Mouse (Mus musculus) CH12.LX (cell line): ENCODE measurements around the gene Grip1. TPM values are rescaled to one million over a fixed set of nuclear protein-coding genes. Genes with fewer than 3 reads are reported as not detected.

Source experiments
- DNase-seq: peaks from one replicate; pipeline ENCODE4 v3.0.0-alpha.2; 2013; ENCODE audit errors: extremely low read depth
- H3K27ac ChIP-seq: 2 replicates; pipeline ENCODE4 v1.5.1; 2012; ENCODE audit warnings: low read depth, mild to moderate bottlenecking, control low read depth, moderate library complexity; ENCODE audit not compliant: insufficient read depth
- H3K27me3 ChIP-seq: replicated peaks from 2 replicates; pipeline ENCODE3; 2012; ENCODE audit warnings: inconsistent platforms
- H3K36me3 ChIP-seq, 2 experiments: replicated peaks in 1 of 2; 2 replicates each; pipeline versions ENCODE3 to v1.6.1; 2012; ENCODE audit warnings: inconsistent platforms in 1 of 2, low read length in 1 of 2, mild to moderate bottlenecking in 1 of 2, mixed read lengths in 1 of 2, moderate library complexity in 1 of 2; ENCODE audit not compliant: control insufficient read depth in 1 of 2, insufficient read depth in 1 of 2
- H3K4me1 ChIP-seq, 2 experiments: 2 replicates each; pipeline ENCODE4 v1.6.1; 2012; ENCODE audit warnings: inconsistent platforms in 1 of 2, moderate library complexity in 1 of 2; ENCODE audit not compliant: insufficient read depth in 2 of 2, control insufficient read depth in 1 of 2
- H3K4me2 ChIP-seq: 2 replicates; pipeline ENCODE4 v1.6.1; 2012; ENCODE audit warnings: low read depth, mild to moderate bottlenecking, control low read depth; ENCODE audit not compliant: poor library complexity, insufficient read depth, severe bottlenecking
- H3K4me3 ChIP-seq, 3 experiments: fragments of 150-350 bp in 1 of 3; sonication (generic) in 1 of 3; replicated peaks in 1 of 3; 2 replicates each; pipeline versions ENCODE3 to v1.5.1; 2011 to 2012; ENCODE audit warnings: low read depth in 2 of 3, low read length in 2 of 3, mild to moderate bottlenecking in 2 of 3, moderate library complexity in 2 of 3, control low read depth in 1 of 3, improper control_type of control experiment in 1 of 3, inconsistent platforms in 1 of 3, mixed read lengths in 1 of 3; ENCODE audit not compliant: poor library complexity in 1 of 3
- H3K79me2 ChIP-seq: replicated peaks from 2 replicates; pipeline ENCODE4 v1.6.1; 2012; ENCODE audit warnings: mild to moderate bottlenecking, moderate library complexity; ENCODE audit not compliant: control insufficient read depth, poor library complexity, insufficient read depth, severe bottlenecking; ENCODE audit errors: extremely low read depth
- H3K9ac ChIP-seq: 2 replicates; pipeline ENCODE4 v1.6.1; 2012; ENCODE audit warnings: low read depth, mild to moderate bottlenecking, control low read depth, moderate library complexity; ENCODE audit not compliant: insufficient read depth
- H3K9me3 ChIP-seq: replicated peaks from 2 replicates; pipeline ENCODE3; 2012; ENCODE audit warnings: low read length, inconsistent platforms, mixed read lengths
- BHLHE40 ChIP-seq: IDR thresholded peaks from 2 replicates; pipeline ENCODE4 v1.6.1; 2011; ENCODE audit warnings: mild to moderate bottlenecking, low read depth, low read length, improper control_type of control experiment
- CHD1 ChIP-seq: IDR thresholded peaks from 2 replicates; pipeline ENCODE4 v1.6.1; 2012; ENCODE audit warnings: low read depth, low read length, improper control_type of control experiment, inconsistent platforms
- CHD2 ChIP-seq: IDR thresholded peaks from 2 replicates; pipeline ENCODE4 v1.6.1; 2011; ENCODE audit warnings: low read length, improper control_type of control experiment
- ELF1 ChIP-seq: IDR thresholded peaks from 2 replicates; pipeline ENCODE4 v1.6.1; 2014; ENCODE audit warnings: low read depth, mild to moderate bottlenecking, inconsistent platforms, low read length, improper control_type of control experiment
- EP300 ChIP-seq: IDR thresholded peaks from 2 replicates; pipeline ENCODE4 v1.6.1; 2011; ENCODE audit warnings: low read length, improper control_type of control experiment
- ETS1 ChIP-seq: conservative IDR thresholded peaks from 2 replicates; pipeline ENCODE4 v1.6.1; 2012; ENCODE audit warnings: low read depth, mild to moderate bottlenecking, inconsistent platforms, low read length, improper control_type of control experiment, moderate library complexity
- HCFC1 ChIP-seq: IDR thresholded peaks from 2 replicates; pipeline ENCODE4 v1.6.1; 2012; ENCODE audit warnings: low read depth, mild to moderate bottlenecking, inconsistent platforms, low read length, improper control_type of control experiment
- IRF4 ChIP-seq: IDR thresholded peaks from 2 replicates; pipeline ENCODE4 v1.6.1; 2014; ENCODE audit warnings: low read depth, mild to moderate bottlenecking, inconsistent platforms, low read length, improper control_type of control experiment
- JUN ChIP-seq: IDR thresholded peaks from 2 replicates; pipeline ENCODE4 v1.6.1; 2011; ENCODE audit warnings: low read depth, mild to moderate bottlenecking, low read length, improper control_type of control experiment, moderate library complexity; ENCODE audit not compliant: insufficient read depth
- JUND ChIP-seq: conservative IDR thresholded peaks from 2 replicates; pipeline ENCODE4 v1.6.1; 2011; ENCODE audit warnings: low read depth, low read length, improper control_type of control experiment
- KAT2A ChIP-seq: IDR thresholded peaks from 2 replicates; pipeline ENCODE4 v1.6.1; 2012; ENCODE audit warnings: low read length, improper control_type of control experiment, inconsistent platforms; ENCODE audit not compliant: insufficient replicate concordance
- MAFK ChIP-seq: IDR thresholded peaks from 2 replicates; pipeline ENCODE4 v1.6.1; 2011; ENCODE audit warnings: low read length, improper control_type of control experiment; ENCODE audit not compliant: insufficient replicate concordance
- MAX ChIP-seq: IDR thresholded peaks from 2 replicates; pipeline ENCODE4 v1.6.1; 2011; ENCODE audit warnings: low read length, improper control_type of control experiment
- MEF2A ChIP-seq: IDR thresholded peaks from 2 replicates; pipeline ENCODE4 v1.6.1; 2014; ENCODE audit warnings: low read depth, mild to moderate bottlenecking, inconsistent platforms, low read length, improper control_type of control experiment, borderline replicate concordance
- MXI1 ChIP-seq: IDR thresholded peaks from 2 replicates; pipeline ENCODE4 v1.6.1; 2011; ENCODE audit warnings: mild to moderate bottlenecking, low read depth, low read length, improper control_type of control experiment
- MYC ChIP-seq: IDR thresholded peaks from 2 replicates; pipeline ENCODE4 v1.6.1; 2011; ENCODE audit warnings: low read depth, mild to moderate bottlenecking, improper control_type of control experiment, low read length
- NELFE ChIP-seq: IDR thresholded peaks from 2 replicates; pipeline ENCODE4 v1.6.1; 2011; ENCODE audit warnings: low read depth, low read length, improper control_type of control experiment
- POLR2A ChIP-seq: IDR thresholded peaks from 2 replicates; pipeline ENCODE4 v1.6.1; 2011; ENCODE audit warnings: low read depth, mild to moderate bottlenecking, improper control_type of control experiment, low read length
- RAD21 ChIP-seq: IDR thresholded peaks from 2 replicates; pipeline ENCODE4 v1.6.1; 2011; ENCODE audit warnings: low read depth, mild to moderate bottlenecking, low read length, improper control_type of control experiment, moderate library complexity
- RCOR1 ChIP-seq: conservative IDR thresholded peaks from 2 replicates; pipeline ENCODE4 v1.6.1; 2012; ENCODE audit warnings: low read depth, mild to moderate bottlenecking, inconsistent platforms, low read length, improper control_type of control experiment
- SIN3A ChIP-seq: IDR thresholded peaks from 2 replicates; pipeline ENCODE4 v1.6.1; 2012; ENCODE audit warnings: low read length, improper control_type of control experiment, inconsistent platforms
- TBP ChIP-seq: conservative IDR thresholded peaks from 2 replicates; pipeline ENCODE4 v1.6.1; 2011; ENCODE audit warnings: low read depth, low read length, improper control_type of control experiment
- TCF12 ChIP-seq: IDR thresholded peaks from 2 replicates; pipeline ENCODE4 v1.6.1; 2014; ENCODE audit warnings: low read depth, mild to moderate bottlenecking, inconsistent platforms, low read length, improper control_type of control experiment
- UBTF ChIP-seq: IDR thresholded peaks from 2 replicates; pipeline ENCODE4 v1.6.1; 2012; ENCODE audit warnings: low read depth, mild to moderate bottlenecking, inconsistent platforms, low read length, improper control_type of control experiment, moderate library complexity
- USF2 ChIP-seq: conservative IDR thresholded peaks from 2 replicates; pipeline ENCODE4 v1.6.1; 2011; ENCODE audit warnings: low read depth, low read length, improper control_type of control experiment
- ZKSCAN1 ChIP-seq: IDR thresholded peaks from 2 replicates; pipeline ENCODE4 v1.6.1; 2012; ENCODE audit warnings: low read depth, inconsistent platforms, low read length, improper control_type of control experiment, borderline replicate concordance
- dilution Hi-C: fragments of 300-500 bp; cut with MboI; formaldehyde crosslinking; loops from 2 replicates; pipeline ENCODE4 v1.14.3; 2020; ENCODE audit warnings: low sequenced_read_pairs; ENCODE audit not compliant: extremely low pct_unique_long_range_greater_than_20kb, extremely low pct_ligation_motif_present
- in situ Hi-C: fragments of 300-500 bp; cut with MboI; formaldehyde crosslinking; loops from 3 replicates; pipeline ENCODE4 v1.14.3; 2019; ENCODE audit warnings: low sequenced_read_pairs, low pct_ligation_motif_present, low pct_unique_long_range_greater_than_20kb, mixed read lengths
- polyA plus RNA-seq: library from polyadenylated mRNA; unstranded; fragments of >175 nt; gene quantifications from 2 replicates; pipeline ENCODE4 v1.2.1, GENCODE M21; 2012; ENCODE audit warnings: low read depth; ENCODE audit not compliant: insufficient read length
- total RNA-seq, 2 experiments: library from RNA; depleted of rRNA; stranded (reverse); fragments of 300-350 nt in 1 of 2; fragments of >200 nt in 1 of 2; gene quantifications; 2 replicates each; pipeline ENCODE4 v1.2.3; 2012 to 2014

The Grip1 gene
- total and polyA plus RNA-seq, 3 experiments: 0.09 to 0.33 (median 0.13) TPM

- Histone ChIP-seq H3K27me3 (no peaks in the 10 kb centered on the region), H3K36me3 (no peaks in the 10 kb centered on the region), H3K4me2 (peak overlapping the region; percentile 79), H3K9me3 (no peaks in the 10 kb centered on the region), H3K9ac (peak overlapping the region; percentile 16; the same call in 1 of the 2 replicates), H3K27ac (peak overlapping the region; percentile 97; the same call in 1 of the 2 replicates), H3K79me2 (no peaks in the 10 kb centered on the region), H3K4me1 (peaks cover 22 to 68% of the 10 kb centered on the region in 2 experiments), H3K4me3 (peak overlapping the region; percentile 39 to 62 (median 50))
- in situ Hi-C loops (no loop called here), dilution Hi-C loops (no loop called here)
- TF ChIP-seq CHD1 (no peak), MYC (peak; percentile 66; the same call in 1 of the 2 replicates), RAD21 (no peak; the same call in 1 of the 2 replicates), ETS1 (peak; percentile 52), MXI1 (peak; percentile 37; the same call in 1 of the 2 replicates), TBP (peak; percentile 88), NELFE (peak; percentile 16; the same call in 1 of the 2 replicates), HCFC1 (peak; percentile 42; the same call in 1 of the 2 replicates), MAX (0 out of 2 replicates have a peak, but pooled peaks have one; percentile 48), IRF4 (0 out of 2 replicates have a peak, but pooled peaks have one; percentile 25), KAT2A (no peak), POLR2A (peak; percentile 49), ELF1 (no peak), USF2 (no peak)
- peak; percentile 92 for DNase-seq
Measured at GRCm38 (mm10) chr10:119614726-119615125, 161.1 kb downstream of the Grip1 start.

- peak; percentile 86 for DNase-seq
- Histone ChIP-seq H3K27ac (peak overlapping the region; percentile 97), H3K4me1 (peaks cover 19 to 64% of the 10 kb centered on the region in 2 experiments), H3K9me3 (no peaks in the 10 kb centered on the region), H3K36me3 (no peaks in the 10 kb centered on the region), H3K9ac (peak overlapping the region; percentile 16; the same call in 1 of the 2 replicates), H3K79me2 (no peaks in the 10 kb centered on the region), H3K4me3 (peak overlapping the region; percentile 50 to 74 (median 62)), H3K27me3 (no peaks in the 10 kb centered on the region), H3K4me2 (peak overlapping the region; percentile 79)
- dilution Hi-C loops (no loop called here), in situ Hi-C loops (no loop called here)
- TF ChIP-seq ETS1 (peak; percentile 84), JUN (peak; percentile 8; the same call in 1 of the 2 replicates), USF2 (no peak), POLR2A (peak; percentile 28; the same call in 1 of the 2 replicates), MXI1 (peak; percentile 32; the same call in 1 of the 2 replicates), JUND (no peak), MEF2A (0 out of 2 replicates have a peak, but pooled peaks have one; percentile 45), EP300 (peak; percentile 66), RAD21 (no peak; the same call in 1 of the 2 replicates), MAFK (peak; percentile 92), MYC (peak; percentile 47; the same call in 1 of the 2 replicates), ZKSCAN1 (no peak), CHD2 (peak; percentile 77), BHLHE40 (peak; percentile 75), ELF1 (peak; percentile 28; the same call in 1 of the 2 replicates), RCOR1 (peak; percentile 2; the same call in 1 of the 2 replicates), IRF4 (peak; percentile 66; the same call in 1 of the 2 replicates), MAX (peak; percentile 65), TCF12 (peak; percentile 63), UBTF (0 out of 2 replicates have a peak, but pooled peaks have one; percentile 39), KAT2A (no peak), SIN3A (no peak)
Measured at GRCm38 (mm10) chr10:119615240-119615885, 161.7 kb downstream of the Grip1 start.
